Mouse (Mus musculus) ES-E14 (cell line): ENCODE data around the gene Etv6. TPM values are rescaled to one million over a fixed set of nuclear protein-coding genes. Genes with fewer than 3 reads are reported as not detected.

Experiments used
- DNase-seq: peaks from one replicate; pipeline ENCODE4 v3.0.0-alpha.2; 2013; ENCODE audit warnings: low read depth, low spot score
- H3K27ac ChIP-seq: 2 replicates; pipeline ENCODE4 v1.5.1; 2012; ENCODE audit warnings: low read depth, mild to moderate bottlenecking, low read length, moderate library complexity, mixed read lengths; ENCODE audit not compliant: poor library complexity, insufficient read depth, severe bottlenecking
- H3K36me3 ChIP-seq: 2 replicates; pipeline ENCODE4 v1.6.1; 2012; ENCODE audit warnings: mild to moderate bottlenecking, low read length, moderate library complexity, mixed read lengths; ENCODE audit not compliant: control insufficient read depth, poor library complexity, insufficient read depth, severe bottlenecking
- H3K4me1 ChIP-seq, 2 experiments: fragments of 150-350 bp in 1 of 2; sonication (generic) in 1 of 2; 2 replicates each; pipeline ENCODE4 v1.6.1; 2012; ENCODE audit warnings: low read length in 2 of 2, mild to moderate bottlenecking in 1 of 2, mixed read lengths in 1 of 2; ENCODE audit not compliant: control insufficient read depth in 2 of 2, insufficient read depth in 2 of 2, poor library complexity in 1 of 2
- H3K4me3 ChIP-seq, 2 experiments: fragments of 150-350 bp in 1 of 2; sonication (generic) in 1 of 2; 2 replicates each; pipeline ENCODE4 v1.5.1; 2012; ENCODE audit warnings: low read length in 2 of 2, low read depth in 1 of 2, mild to moderate bottlenecking in 1 of 2, mixed read lengths in 1 of 2; ENCODE audit not compliant: insufficient read depth in 1 of 2, poor library complexity in 1 of 2, severe bottlenecking in 1 of 2
- H3K9ac ChIP-seq: 2 replicates; pipeline ENCODE4 v1.6.1; 2012; ENCODE audit warnings: low read depth, mild to moderate bottlenecking, low read length, mixed read lengths; ENCODE audit not compliant: poor library complexity, insufficient read depth, severe bottlenecking
- H3K9me3 ChIP-seq: fragments of 150-350 bp; sonication (generic); 2 replicates; pipeline ENCODE4 v1.6.1; 2012; ENCODE audit warnings: low read depth, mild to moderate bottlenecking, low read length; ENCODE audit not compliant: control insufficient read depth, insufficient read depth
- CHD2 ChIP-seq: IDR thresholded peaks from 2 replicates; pipeline ENCODE4 v1.6.1; 2014; ENCODE audit warnings: mild to moderate bottlenecking, low read depth, low read length, inconsistent platforms
- HCFC1 ChIP-seq: IDR thresholded peaks from 2 replicates; pipeline ENCODE4 v1.6.1; 2012; ENCODE audit warnings: low read length, inconsistent platforms, borderline replicate concordance; ENCODE audit not compliant: insufficient read depth
- MAFK ChIP-seq: IDR thresholded peaks from 2 replicates; pipeline ENCODE4 v1.6.1; 2014; ENCODE audit warnings: mild to moderate bottlenecking, low read depth, low read length, inconsistent platforms; ENCODE audit not compliant: insufficient read depth
- ZC3H11A ChIP-seq: IDR thresholded peaks from 2 replicates; pipeline ENCODE4 v1.6.1; 2012; ENCODE audit warnings: low read depth, mild to moderate bottlenecking, inconsistent platforms, low read length, borderline replicate concordance
- ZNF384 ChIP-seq: IDR thresholded peaks from 2 replicates; pipeline ENCODE4 v1.6.1; 2012; ENCODE audit warnings: low read depth, low read length, inconsistent platforms
- in situ Hi-C, 2 experiments: fragments of 600-800 bp; cut with MboI; formaldehyde crosslinking; loops; one replicate each; pipeline ENCODE4 v1.15.1; 2025; ENCODE audit warnings: low sequenced_read_pairs in 2 of 2, inconsistent platforms in 1 of 2; ENCODE audit not compliant: unreplicated experiment in 2 of 2
- total RNA-seq: library from RNA; depleted of rRNA; stranded (reverse); fragments of 300-350 nt; gene quantifications from 2 replicates; pipeline ENCODE4 v1.2.3, GENCODE M21; 2012

Gene Etv6
- total RNA-seq, 1 experiment = 11.8 TPM

GRCm38 (mm10) chr6:134262383-134262782, 226.9 kb downstream of the Etv6 start:
- DNase-seq = no peak
- H3K9me3 ChIP-seq = no peaks in the 10 kb centered on the region
- no peak overlapping the region for H3K4me3 ChIP-seq
- H3K9ac ChIP-seq = no peak overlapping the region
- in situ Hi-C loops = no loop called here
- H3K27ac ChIP-seq = no peak overlapping the region
- peaks cover 5% of the 10 kb centered on the region; the same call in 1 of the 2 replicates for H3K36me3 ChIP-seq
- TF ChIP-seq ZC3H11A = no peak
- no peaks in the 10 kb centered on the region for H3K4me1 ChIP-seq

DNA sequence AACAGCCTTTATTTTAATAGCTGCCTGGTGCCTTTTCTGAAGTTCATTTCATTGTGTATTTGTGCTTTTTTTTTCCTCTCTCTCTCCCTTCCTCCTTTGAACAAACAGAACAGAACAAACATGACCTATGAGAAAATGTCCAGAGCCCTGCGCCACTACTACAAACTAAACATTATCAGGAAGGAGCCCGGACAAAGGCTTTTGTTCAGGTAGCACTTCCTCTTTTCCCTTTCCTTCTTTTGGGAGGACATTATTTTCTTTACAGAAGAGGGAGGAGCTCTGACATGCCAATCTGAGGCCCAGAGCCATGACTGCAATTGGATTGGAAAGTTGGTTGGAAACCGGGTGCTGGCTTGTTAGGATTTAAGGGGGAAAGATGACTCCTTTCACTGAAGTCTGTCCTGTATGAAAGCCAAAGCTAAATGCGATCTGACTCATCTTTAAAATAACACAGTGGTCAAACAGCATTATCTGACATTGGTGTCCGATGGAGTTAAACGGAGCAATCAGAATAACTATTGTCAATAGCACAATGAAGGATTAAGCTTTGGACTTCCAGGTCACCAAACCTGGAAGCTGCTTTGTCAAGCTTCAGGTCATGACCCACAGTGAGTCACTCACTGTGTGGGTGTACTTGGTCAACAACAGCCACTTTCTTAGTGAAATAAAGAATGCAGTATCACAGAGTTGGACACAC, 227.6 kb downstream of the Etv6 start:
- no peak overlapping the region for H3K27ac ChIP-seq
- H3K36me3 ChIP-seq = peaks cover 5% of the 10 kb centered on the region; the same call in 1 of the 2 replicates
- no peak for DNase-seq
- H3K4me3 ChIP-seq = no peak overlapping the region
- H3K4me1 ChIP-seq = no peaks in the 10 kb centered on the region
- H3K9ac ChIP-seq = no peak overlapping the region
- TF ChIP-seq HCFC1 (no peak), ZNF384 (no peak), ZC3H11A (no peak), MAFK (no peak), CHD2 (no peak)
- no peaks in the 10 kb centered on the region for H3K9me3 ChIP-seq
- in situ Hi-C loops = no loop called here

DNA sequence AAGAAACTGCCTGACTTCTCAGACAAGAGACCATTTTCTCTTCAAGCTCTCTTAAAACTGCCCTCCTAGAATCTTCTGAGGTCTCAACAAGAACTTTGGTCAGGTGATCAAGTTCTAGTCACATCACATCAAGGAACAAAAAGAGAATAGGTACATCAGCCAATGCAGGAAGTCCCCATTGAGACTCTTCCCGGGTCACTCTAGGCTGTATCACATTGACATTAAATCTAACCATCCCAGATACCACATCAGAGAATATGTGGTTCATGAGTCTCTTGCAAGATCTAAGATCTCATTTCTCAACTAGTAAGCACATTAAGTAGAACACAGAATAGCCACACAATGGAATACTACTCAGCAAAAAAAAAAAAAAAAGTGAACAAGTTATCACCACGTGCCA, 238.4 kb downstream of the Etv6 start:
- Histone ChIP-seq H3K36me3 (no peaks in the 10 kb centered on the region), H3K27ac (no peak overlapping the region), H3K4me3 (no peak overlapping the region), H3K9ac (no peak overlapping the region), H3K4me1 (no peaks in the 10 kb centered on the region), H3K9me3 (no peaks in the 10 kb centered on the region)
- in situ Hi-C loops = no loop called here
- DNase-seq = no peak
- TF ChIP-seq MAFK = no peak
- no peak for TF ChIP-seq ZC3H11A
- TF ChIP-seq ZNF384 = no peak
- no peak for TF ChIP-seq HCFC1
- TF ChIP-seq CHD2 = no peak

DNA sequence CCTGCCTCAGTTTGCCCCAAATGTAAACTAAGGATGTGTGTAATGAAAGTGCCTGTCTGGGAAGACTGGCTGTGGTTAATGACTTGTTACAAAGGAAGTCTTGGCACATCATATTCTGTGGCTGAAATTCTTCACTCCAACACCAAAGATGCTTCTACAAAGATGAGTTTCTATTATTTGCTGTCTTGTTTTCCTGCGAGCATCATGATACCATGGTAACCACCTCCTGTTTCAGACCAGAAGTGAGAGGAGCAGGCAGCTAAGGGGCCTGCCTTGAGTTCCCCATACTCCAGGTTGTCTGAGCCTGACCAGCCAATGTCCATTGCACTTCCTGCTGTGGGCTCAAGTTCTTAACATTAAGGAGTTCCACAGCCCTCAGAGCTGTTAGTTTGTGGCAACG, 241.5 kb downstream of the Etv6 start:
- H3K36me3 ChIP-seq = no peaks in the 10 kb centered on the region
- no peak overlapping the region for H3K27ac ChIP-seq
- no peak overlapping the region for H3K4me3 ChIP-seq
- in situ Hi-C loops = no loop called here
- H3K9ac ChIP-seq = no peak overlapping the region
- no peaks in the 10 kb centered on the region for H3K4me1 ChIP-seq
- no peak for DNase-seq
- H3K9me3 ChIP-seq = no peaks in the 10 kb centered on the region
- no peak for TF ChIP-seq HCFC1
- TF ChIP-seq CHD2 = no peak
- TF ChIP-seq ZC3H11A = no peak

DNA sequence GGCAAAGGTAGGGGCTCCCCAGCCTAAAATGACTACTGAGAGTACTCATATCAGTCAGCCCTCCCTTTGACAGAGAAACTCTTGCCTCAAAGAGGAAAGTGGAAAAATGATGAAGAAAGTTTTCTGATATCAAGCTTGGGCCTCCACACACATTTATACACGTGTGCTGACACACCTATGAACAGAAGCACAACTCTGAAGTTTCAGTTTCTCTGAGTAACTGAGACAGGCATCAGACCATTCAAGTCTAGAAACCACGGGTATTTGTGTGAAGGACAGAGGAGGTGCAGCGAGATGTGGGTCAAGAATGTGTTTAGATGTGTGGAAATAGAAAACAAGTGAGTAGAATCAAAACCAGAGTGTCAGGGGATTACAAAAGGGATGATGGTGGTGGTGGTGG, 246.6 kb downstream of the Etv6 start:
- H3K36me3 ChIP-seq = no peaks in the 10 kb centered on the region
- in situ Hi-C loops = no loop called here
- no peak overlapping the region for H3K4me3 ChIP-seq
- TF ChIP-seq HCFC1 (no peak), CHD2 (no peak), MAFK (no peak)
- no peak overlapping the region for H3K27ac ChIP-seq
- no peak for DNase-seq
- no peak overlapping the region for H3K9ac ChIP-seq
- 0 out of 4 replicates have a peak, but pooled peaks cover 0 to 1% of the 10 kb centered on the region in 2 experiments for H3K4me1 ChIP-seq
- H3K9me3 ChIP-seq = no peaks in the 10 kb centered on the region
